Mouse (Mus musculus): ENCODE data around the gene Olfr15.

Olfr15 gene

DNA sequence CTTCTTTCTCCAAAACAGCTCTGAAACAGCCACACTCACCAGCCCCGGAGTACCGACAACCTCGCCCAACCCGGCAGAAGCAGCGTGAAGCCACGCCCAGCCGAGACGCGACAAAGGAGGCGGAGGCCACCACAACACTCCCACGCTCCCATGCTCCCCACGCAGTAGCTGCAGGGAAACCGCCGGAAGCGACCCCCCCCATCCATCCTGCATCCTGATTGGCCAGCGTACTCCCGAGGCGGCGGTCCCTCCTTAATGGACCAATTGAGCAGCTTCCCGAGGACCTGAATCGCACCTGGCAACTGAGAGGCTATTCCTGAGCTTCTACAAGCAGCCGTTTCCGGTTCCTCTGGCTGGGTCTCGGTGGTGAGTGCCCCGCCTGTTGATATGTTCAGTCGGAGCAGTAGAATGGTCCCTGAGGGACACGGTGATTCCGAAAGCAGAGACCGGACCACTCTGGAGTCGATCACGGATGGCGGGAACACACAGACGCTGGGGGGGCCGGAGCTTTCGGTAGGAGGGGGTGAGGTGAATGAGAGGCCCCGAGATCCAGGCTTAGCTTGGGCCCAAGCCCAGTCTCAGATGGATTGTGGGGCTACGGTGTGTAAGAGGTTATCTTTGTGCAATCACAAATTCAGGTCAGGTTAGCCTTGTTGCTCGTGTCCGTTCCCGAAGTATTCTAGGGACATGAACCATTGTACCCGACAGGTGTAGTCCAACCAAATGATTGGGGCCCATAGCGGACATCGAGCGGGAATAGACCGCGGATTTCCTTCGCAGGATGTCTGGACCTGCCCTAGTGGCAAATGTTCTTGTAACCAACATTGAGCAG, 41.8 kb downstream of the Olfr15 start, which contains the start of gene Naa60:
TSS of gene Naa60 (plus strand) at position 160 of the 832 bp plus-strand sequence.
- peak; percentile 70 to 73 for DNase-seq (ENCODE audit: low spot score in 2 of 2)

DNA sequence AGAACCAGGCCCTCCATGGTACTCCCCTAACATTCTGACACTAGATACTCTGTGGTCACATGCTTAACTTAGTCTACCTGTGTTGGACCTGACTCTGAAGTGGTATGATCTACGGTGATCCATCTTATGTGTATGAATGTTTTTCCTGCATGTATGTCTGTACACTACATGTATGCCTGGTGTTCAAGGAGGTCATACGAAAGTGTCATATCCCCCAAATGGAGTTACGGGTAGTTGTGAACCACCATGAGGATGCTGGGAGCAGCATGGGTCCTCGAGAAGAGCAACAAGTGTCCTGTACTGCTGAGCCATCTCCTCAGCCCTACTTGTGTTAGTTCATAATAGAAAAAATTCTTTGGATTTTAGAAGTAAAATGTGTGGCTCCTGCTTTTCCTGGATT, 45.7 kb downstream of the Olfr15 start:
- no peak for DNase-seq (ENCODE audit: low spot score in 2 of 2)

GRCm38 (mm10) chr16:3884201-3885064, 53.8 kb downstream of the Olfr15 start, which contains the start of the genes Zfp597 and Gm20695:
Gene Zfp597 (minus strand): TSS chr16:3884561.
Gene Gm20695 (plus strand): TSS chr16:3884648.
- DNase-seq (ENCODE audit: low spot score in 2 of 2) = peak; percentile 92 to 94

GRCm38 (mm10) chr16:3885065-3885670, 54.5 kb downstream of the Olfr15 start:
- DNase-seq (ENCODE audit: low spot score in 2 of 2) = no peak

DNA sequence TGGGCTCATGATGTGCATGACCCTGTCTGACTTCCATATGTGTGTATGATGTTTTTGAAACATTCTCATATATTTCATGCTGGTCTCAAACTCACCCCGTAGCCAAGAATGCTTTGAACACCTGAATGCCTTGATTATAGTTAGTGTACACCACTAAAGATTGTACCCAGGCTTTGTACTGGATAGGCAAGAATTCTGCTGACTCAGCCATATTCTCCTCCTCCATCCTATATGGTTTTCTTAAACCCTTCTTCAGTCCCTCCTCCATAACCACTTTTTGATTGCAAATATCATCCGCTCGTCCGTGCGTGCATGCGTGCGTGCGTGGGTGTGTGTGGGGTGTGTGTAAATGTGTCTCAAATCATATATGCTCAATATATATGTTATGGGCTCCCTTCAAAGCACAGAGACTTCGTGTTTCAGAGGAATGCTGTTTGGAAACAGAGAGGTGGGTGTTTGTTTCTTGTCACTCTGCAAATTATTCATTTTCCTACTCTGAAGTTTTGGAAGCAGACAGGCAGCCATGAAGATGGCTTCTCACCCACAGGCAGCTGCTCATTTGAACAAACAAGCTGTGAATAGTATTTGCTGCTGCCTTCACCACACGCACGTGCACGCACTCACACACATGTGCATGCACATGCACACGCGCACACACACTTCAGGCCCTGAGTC, 61.1 kb downstream of the Olfr15 start:
- DNase-seq (ENCODE audit: low spot score in 2 of 2) = no peak

DNA sequence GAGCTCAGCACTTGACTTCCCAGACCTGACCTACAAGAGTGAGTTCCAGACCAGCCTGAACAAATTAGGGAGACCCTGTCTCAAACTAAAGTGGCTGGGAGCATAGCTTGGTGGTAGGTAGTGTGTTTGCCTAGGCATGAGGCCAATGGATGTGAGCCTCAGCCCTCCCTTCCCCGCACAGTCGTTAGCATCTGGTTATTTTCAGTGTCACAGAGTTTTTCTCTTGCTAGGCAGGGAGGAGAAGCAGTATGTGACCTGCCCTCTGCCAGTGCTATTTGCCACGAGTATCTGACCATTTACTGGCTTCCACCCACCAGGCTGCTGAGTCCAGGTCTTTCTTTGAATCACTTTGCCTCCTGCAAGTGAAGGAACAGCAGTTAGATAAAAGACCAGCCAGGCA, 63.1 kb downstream of the Olfr15 start:
- DNase-seq (ENCODE audit: low spot score in 2 of 2) = no peak
